Mouse (Mus musculus): ENCODE results near the gene Ctr9. TPM values are rescaled to one million over a fixed set of nuclear protein-coding genes. Genes with fewer than 3 reads are reported as not detected.

The Ctr9 gene
- total RNA-seq, 2 experiments from 2014 or later: 42.2 to 46.8 TPM

- DNase-seq (ENCODE audit: low spot score in 2 of 2): peak in 1 of 2 experiments; percentile 9
- intact Hi-C loops (cut with DNase I): no loop called here
Measured at GRCm38 (mm10) chr7:111024068-111024594, 4.6 kb upstream of the Ctr9 start.

GRCm38 (mm10) chr7:111024912-111025311 lies 3.8 kb upstream of the Ctr9 start:
- intact Hi-C loops (cut with DNase I): no loop called here

DNA sequence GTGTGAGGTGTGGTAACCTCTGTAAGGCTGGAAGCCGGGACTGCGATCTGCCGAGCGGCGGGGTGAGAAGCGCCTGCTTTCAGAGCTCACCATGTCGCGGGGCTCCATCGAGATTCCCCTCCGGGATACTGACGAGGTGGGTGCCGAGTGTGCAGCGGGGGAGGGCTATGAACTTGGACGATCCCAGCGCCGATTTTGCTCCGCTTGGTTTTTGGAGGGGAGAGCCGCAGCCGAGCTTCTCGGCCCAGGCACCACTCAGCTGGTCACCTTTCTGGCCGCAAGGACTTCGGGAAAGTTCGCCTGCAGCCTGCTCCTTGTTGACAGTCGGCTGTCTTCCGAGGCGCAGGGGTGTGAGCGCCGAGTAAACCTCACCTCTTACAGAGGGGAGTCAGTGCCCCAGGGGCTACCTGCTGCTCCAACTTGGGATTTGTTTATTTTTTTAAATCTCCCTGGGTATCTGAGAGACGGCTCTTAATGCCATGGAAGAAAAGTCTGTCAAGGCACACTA lies 349 bp downstream of the Ctr9 start:
- no peak for DNase-seq (ENCODE audit: low spot score in 2 of 2)
- intact Hi-C loops (cut with DNase I): no loop called here

More at GRCm38 (mm10) chr7:111024912-111025311, 3.8 kb upstream of the Ctr9 start:
- DNase-seq (ENCODE audit: low spot score in 2 of 2): no peak

- DNase-seq (ENCODE audit: low spot score in 2 of 2): no peak
- intact Hi-C loops (cut with DNase I): loop anchor here (5.0 kb wide), 1 partner anchor 188 kb away; no protein-coding TSS in a partner anchor
Measured at GRCm38 (mm10) chr7:111048920-111049319, 20.2 kb downstream of the Ctr9 start.

DNA sequence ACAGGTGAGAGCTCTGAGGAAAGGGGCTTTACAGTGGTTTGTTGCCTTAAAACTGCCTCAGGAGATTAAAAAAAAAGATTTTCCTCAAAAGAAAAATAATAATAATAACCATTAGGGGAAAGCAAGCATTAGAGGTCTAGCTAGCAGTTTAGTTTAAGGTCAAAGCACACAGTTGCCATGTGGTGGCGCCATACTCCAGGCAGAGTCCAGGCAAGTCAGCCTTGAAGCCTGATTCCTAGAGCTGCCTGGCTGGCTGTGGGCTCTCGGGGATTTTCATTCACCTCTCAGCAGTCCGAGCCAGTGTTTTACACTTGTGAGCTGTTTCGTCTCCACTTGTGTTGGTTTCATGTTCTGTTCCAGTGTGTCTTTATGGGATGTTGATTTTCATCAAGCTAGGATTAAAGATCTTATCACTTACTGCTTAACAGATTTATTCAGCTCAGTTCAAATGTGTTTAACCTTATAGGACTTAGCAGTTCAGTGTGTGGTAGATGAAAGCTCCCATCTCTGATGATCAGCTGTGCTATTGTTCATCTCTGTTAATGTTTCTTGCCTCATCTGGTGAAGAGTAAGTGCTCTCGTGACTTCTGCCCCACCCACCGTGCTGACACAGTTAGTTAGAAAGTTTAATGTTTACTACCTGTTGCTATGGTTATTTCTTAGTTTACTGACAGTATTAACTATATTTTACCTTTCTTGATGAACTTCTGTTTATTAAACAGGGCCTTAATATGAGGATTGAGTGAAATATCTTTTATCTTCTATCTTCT lies 21.1 kb downstream of the Ctr9 start:
- peak; percentile 47 to 69 for DNase-seq (ENCODE audit: low spot score in 2 of 2)
- intact Hi-C loops (cut with DNase I): loop anchor here (5.0 kb wide), 2 partner anchors 187 to 917 kb away; no protein-coding TSS in a partner anchor

DNA sequence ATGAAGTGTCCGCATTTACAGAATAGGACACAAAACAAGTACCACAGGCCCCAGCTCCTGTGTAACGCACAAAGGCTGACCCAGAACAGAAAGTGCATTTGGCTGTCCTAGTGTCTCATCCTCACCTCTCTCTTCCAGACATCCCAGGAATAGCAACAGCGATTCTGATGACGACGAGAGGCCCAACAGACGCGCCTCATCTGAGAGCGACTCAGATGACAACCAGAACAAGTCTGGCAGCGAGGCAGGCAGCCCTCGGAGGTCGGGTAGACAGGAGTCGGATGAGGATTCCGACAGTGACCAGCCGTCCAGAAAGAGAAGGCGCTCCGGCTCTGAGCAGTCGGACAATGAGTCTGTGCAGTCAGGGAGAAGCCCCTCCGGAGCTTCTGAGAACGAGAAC lies 26.5 kb downstream of the Ctr9 start:
- intact Hi-C loops (cut with DNase I): no loop called here
- DNase-seq (ENCODE audit: low spot score in 2 of 2): no peak

GRCm38 (mm10) chr7:111055984-111056657 lies 27.4 kb downstream of the Ctr9 start:
- intact Hi-C loops (cut with DNase I): no loop called here
- DNase-seq (ENCODE audit: low spot score in 2 of 2): no peak

- intact Hi-C loops (cut with DNase I): no loop called here
- no peak for DNase-seq (ENCODE audit: low spot score in 2 of 2)
Measured at GRCm38 (mm10) chr7:111059527-111059926, 30.8 kb downstream of the Ctr9 start.

DNA sequence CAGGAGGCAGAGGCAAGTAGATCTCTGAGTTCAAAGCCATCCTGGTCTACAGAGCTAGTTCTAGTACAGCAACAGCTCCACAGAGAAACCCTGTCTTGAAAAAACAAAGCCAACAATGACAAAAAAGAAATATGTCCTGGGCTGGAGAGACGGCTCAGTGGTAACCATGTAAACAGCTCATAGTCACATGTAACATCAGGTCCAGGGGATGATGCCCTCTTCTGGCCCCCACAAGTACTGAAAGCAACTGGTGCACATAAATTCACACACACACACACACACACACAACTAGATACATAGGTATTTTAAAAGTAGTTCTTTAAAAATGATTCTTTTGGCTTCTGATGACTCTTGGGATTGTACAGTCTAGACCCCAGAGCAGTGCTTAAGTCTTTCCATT lies 34.2 kb downstream of the Ctr9 start:
- intact Hi-C loops (cut with DNase I): no loop called here
- no peak for DNase-seq (ENCODE audit: low spot score in 2 of 2)

DNA sequence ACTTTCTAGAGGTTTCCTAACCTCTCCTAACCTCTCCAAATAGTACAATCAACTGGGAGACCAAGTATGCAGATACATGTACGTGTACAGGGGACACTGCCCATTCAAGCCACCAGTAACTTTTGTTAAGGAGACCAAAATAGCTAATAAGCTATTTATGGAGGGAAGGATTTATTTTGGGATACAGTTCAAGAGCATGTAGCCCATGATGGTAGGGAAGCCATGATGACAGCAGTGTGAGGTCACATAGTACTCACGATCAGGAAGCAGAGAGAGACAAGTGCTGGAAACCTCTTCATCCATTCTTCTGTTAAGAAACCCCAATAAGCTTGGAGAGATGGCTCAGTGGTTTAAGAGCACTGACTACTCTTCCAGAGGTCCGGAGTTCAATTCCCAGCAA lies 39.4 kb downstream of the Ctr9 start:
- no peak for DNase-seq (ENCODE audit: low spot score in 2 of 2)
- intact Hi-C loops (cut with DNase I): no loop called here

- intact Hi-C loops (cut with DNase I): no loop called here
- no peak for DNase-seq (ENCODE audit: low spot score in 2 of 2)
Measured at GRCm38 (mm10) chr7:111069439-111070166, 40.9 kb downstream of the Ctr9 start.

- intact Hi-C loops (cut with DNase I): no loop called here
- DNase-seq (ENCODE audit: low spot score in 2 of 2): no peak
Measured at GRCm38 (mm10) chr7:111070167-111070496, 41.4 kb downstream of the Ctr9 start.

- intact Hi-C loops (cut with DNase I): no loop called here
- DNase-seq (ENCODE audit: low spot score in 2 of 2): no peak
Measured at GRCm38 (mm10) chr7:111072410-111072809, 43.7 kb downstream of the Ctr9 start.

DNA sequence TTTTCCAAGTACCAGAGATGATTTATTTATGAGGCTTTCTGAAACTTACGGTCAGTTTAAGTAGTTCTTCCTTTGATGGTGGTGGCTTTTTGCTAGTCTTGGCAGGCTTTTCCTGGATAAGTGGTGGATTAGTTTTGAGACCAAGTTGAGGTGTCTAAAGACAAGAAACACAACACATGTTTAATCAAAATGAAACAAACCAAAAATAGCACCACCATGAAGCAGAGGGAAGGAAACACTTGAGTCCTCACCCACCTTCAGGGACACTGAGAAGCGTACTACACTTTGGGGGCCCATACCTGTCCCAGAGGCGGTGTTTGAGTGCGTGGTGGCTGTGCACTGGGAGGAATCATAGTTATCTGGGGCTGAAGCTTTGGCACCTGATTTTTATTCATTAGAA lies 46.5 kb downstream of the Ctr9 start:
- intact Hi-C loops (cut with DNase I): loop anchor here (5.0 kb wide), 1 partner anchor 33 kb away; no protein-coding TSS in a partner anchor

DNA sequence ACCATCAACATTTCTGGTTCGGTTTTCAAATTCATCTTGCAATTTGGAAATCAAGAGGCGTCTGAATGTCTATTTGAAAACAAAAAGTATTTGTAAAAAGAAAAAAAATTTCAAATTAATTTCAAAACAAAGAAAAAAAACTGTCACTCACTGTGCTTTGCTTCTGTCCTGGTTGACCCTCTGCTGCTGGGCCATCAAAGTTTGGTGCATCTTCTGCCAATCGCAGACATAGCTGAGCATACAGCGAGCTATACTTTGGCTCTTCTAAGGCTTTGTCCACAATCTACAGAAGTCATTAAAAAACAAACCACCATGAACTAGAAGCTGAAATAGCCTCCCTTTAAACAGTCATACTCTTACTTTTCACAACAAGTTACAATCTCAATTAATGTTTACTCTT lies 49.5 kb downstream of the Ctr9 start:
- intact Hi-C loops (cut with DNase I): loop anchor here (5.0 kb wide), 1 partner anchor 36 kb away; no protein-coding TSS in a partner anchor
- no peak for DNase-seq (ENCODE audit: low spot score in 2 of 2)

More for the DNA sequence above, 46.5 kb downstream of the Ctr9 start:
- DNase-seq (ENCODE audit: low spot score in 2 of 2): no peak

GRCm38 (mm10) chr7:111080026-111080425 lies 51.3 kb downstream of the Ctr9 start:
- intact Hi-C loops (cut with DNase I): loop anchor here (10.0 kb wide), 2 partner anchors 165 to 1015 kb away; partner anchors contain the start of gene Zfp143
- DNase-seq (ENCODE audit: low spot score in 2 of 2): no peak

DNA sequence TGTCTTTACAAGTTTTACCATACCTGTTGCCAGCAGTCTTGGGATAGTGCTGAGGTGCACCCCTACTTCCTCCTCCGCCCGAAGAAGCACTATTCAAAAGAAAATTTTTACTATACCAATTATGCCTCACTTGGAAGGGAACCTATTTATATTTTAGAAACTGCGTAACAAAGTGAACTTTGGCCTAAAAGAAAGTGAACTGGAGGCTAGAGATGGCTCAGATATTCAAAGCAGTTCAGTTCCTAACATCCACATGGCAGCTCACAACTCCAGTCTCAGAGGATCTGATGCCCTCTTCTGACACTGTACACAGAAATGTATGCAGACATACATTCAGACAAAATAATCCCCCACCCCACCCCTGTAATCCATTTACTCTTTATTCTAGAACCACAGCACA lies 52.1 kb downstream of the Ctr9 start:
- no peak for DNase-seq (ENCODE audit: low spot score in 2 of 2)
- intact Hi-C loops (cut with DNase I): loop anchor here (10.0 kb wide), 2 partner anchors 164 to 1016 kb away; partner anchors contain the start of gene Zfp143

- peak; percentile 77 to 87 for DNase-seq (ENCODE audit: low spot score in 2 of 2)
- intact Hi-C loops (cut with DNase I): loop anchor here (10.0 kb wide), 2 partner anchors 163 to 1017 kb away; partner anchors contain the start of gene Zfp143
Measured at GRCm38 (mm10) chr7:111082043-111082821, 53.5 kb downstream of the Ctr9 start.
